Mouse (Mus musculus): ENCODE measurements at regions not wholly inside any gene's neighbourhood (a gene's known extent, or its start where the extent isn't known, plus 50 kb on each side); places are given as distances from the start of the nearest gene placed in this dataset.

GRCm38 (mm10) chr11:84659370-84659937 lies 134.1 kb upstream of the Lhx1 start:
- no peak overlapping the region for H3K9ac ChIP-seq (ENCODE audit: low read length)
- peaks cover 5% of the 10 kb centered on the region; the same call in 1 of the 2 replicates for H3K27me3 ChIP-seq (ENCODE audit: control insufficient read depth, insufficient read depth, low read length)
- no peak overlapping the region for H3K27ac ChIP-seq (ENCODE audit: low read length)
- no peak overlapping the region for H3K4me3 ChIP-seq (ENCODE audit: low read length)
- H3K9me3 ChIP-seq (replicated peaks; ENCODE audit: control insufficient read depth, low read length): no peaks in the 10 kb centered on the region
- no peak overlapping the region for H3K4me2 ChIP-seq (ENCODE audit: low read depth, low read length)
- H3K4me1 ChIP-seq (ENCODE audit: control insufficient read depth, insufficient read depth, low read length): no peaks in the 10 kb centered on the region
- H3K36me3 ChIP-seq (ENCODE audit: control insufficient read depth, insufficient read depth): no peaks in the 10 kb centered on the region
- WGBS: 76% methylated on average over 7 of the region's 7 CpGs
- no peak for ATAC-seq (replicated peaks; ENCODE audit: extremely low read depth, insufficient read depth, low FRiP score)

GRCm38 (mm10) chr11:84653481-84653880 lies 128.1 kb upstream of the Lhx1 start:
- H3K4me1 ChIP-seq (ENCODE audit: control insufficient read depth, insufficient read depth, low read length): no peaks in the 10 kb centered on the region
- H3K36me3 ChIP-seq (ENCODE audit: control insufficient read depth, insufficient read depth): no peaks in the 10 kb centered on the region
- H3K27ac ChIP-seq (ENCODE audit: low read length): no peak overlapping the region
- H3K4me3 ChIP-seq (ENCODE audit: low read length): no peak overlapping the region
- 40% methylated on average over 8 of the region's 8 CpGs for WGBS
- H3K9me3 ChIP-seq (replicated peaks; ENCODE audit: control insufficient read depth, low read length): no peaks in the 10 kb centered on the region
- peaks cover 5% of the 10 kb centered on the region for H3K27me3 ChIP-seq (ENCODE audit: control insufficient read depth, insufficient read depth, low read length)
- no peak overlapping the region for H3K9ac ChIP-seq (ENCODE audit: low read length)
- ATAC-seq (replicated peaks; ENCODE audit: extremely low read depth, insufficient read depth, low FRiP score): no peak
- H3K4me2 ChIP-seq (ENCODE audit: low read depth, low read length): no peak overlapping the region

- H3K9me3 ChIP-seq (replicated peaks; ENCODE audit: control insufficient read depth, low read length): no peaks in the 10 kb centered on the region; the same call in 1 of the 2 replicates
- no peak overlapping the region for H3K4me3 ChIP-seq (ENCODE audit: low read length)
- H3K36me3 ChIP-seq (ENCODE audit: control insufficient read depth, insufficient read depth): no peaks in the 10 kb centered on the region
- WGBS: 88% methylated on average over 5 of the region's 5 CpGs
- no peak overlapping the region for H3K4me2 ChIP-seq (ENCODE audit: low read depth, low read length)
- ATAC-seq (replicated peaks; ENCODE audit: extremely low read depth, insufficient read depth, low FRiP score): no peak
- H3K27ac ChIP-seq (ENCODE audit: low read length): no peak overlapping the region
- no peak overlapping the region for H3K9ac ChIP-seq (ENCODE audit: low read length)
- H3K4me1 ChIP-seq (ENCODE audit: control insufficient read depth, insufficient read depth, low read length): no peaks in the 10 kb centered on the region
- H3K27me3 ChIP-seq (ENCODE audit: control insufficient read depth, insufficient read depth, low read length): peaks cover 14% of the 10 kb centered on the region
These were observed 123.6 kb upstream of the Lhx1 start for GRCm38 (mm10) chr11:84648899-84649298.

GRCm38 (mm10) chr11:84647104-84647503 lies 121.8 kb upstream of the Lhx1 start:
- Histone ChIP-seq H3K9ac (ENCODE audit: low read length) (no peak overlapping the region), H3K4me2 (ENCODE audit: low read depth, low read length) (no peak overlapping the region), H3K4me3 (ENCODE audit: low read length) (no peak overlapping the region), H3K4me1 (ENCODE audit: control insufficient read depth, insufficient read depth, low read length) (no peaks in the 10 kb centered on the region), H3K27ac (ENCODE audit: low read length) (no peak overlapping the region), H3K27me3 (ENCODE audit: control insufficient read depth, insufficient read depth, low read length) (peaks cover 29% of the 10 kb centered on the region), H3K36me3 (ENCODE audit: control insufficient read depth, insufficient read depth) (no peaks in the 10 kb centered on the region), H3K9me3 (replicated peaks; ENCODE audit: control insufficient read depth, low read length) (no peaks in the 10 kb centered on the region; the same call in 1 of the 2 replicates)
- WGBS: 80% methylated on average over 5 of the region's 5 CpGs
- no peak for ATAC-seq (replicated peaks; ENCODE audit: extremely low read depth, insufficient read depth, low FRiP score)

- Histone ChIP-seq H3K4me3 (ENCODE audit: low read length) (peak overlapping the region; percentile 57), H3K4me2 (ENCODE audit: low read depth, low read length) (peak overlapping the region; percentile 85), H3K4me1 (ENCODE audit: control insufficient read depth, insufficient read depth, low read length) (no peaks in the 10 kb centered on the region), H3K36me3 (ENCODE audit: control insufficient read depth, insufficient read depth) (no peaks in the 10 kb centered on the region), H3K27me3 (ENCODE audit: control insufficient read depth, insufficient read depth, low read length) (peaks cover 55% of the 10 kb centered on the region), H3K27ac (ENCODE audit: low read length) (no peak overlapping the region), H3K9me3 (replicated peaks; ENCODE audit: control insufficient read depth, low read length) (no peaks in the 10 kb centered on the region; the same call in 1 of the 2 replicates), H3K9ac (ENCODE audit: low read length) (peak overlapping the region; percentile 74)
- 38% methylated on average over 5 of the region's 5 CpGs for WGBS
- no peak for ATAC-seq (replicated peaks; ENCODE audit: extremely low read depth, insufficient read depth, low FRiP score)
These were observed 117.7 kb upstream of the Lhx1 start for GRCm38 (mm10) chr11:84643107-84643372.

- 2% methylated on average over 67 of the region's 67 CpGs for WGBS
- H3K27me3 ChIP-seq (ENCODE audit: control insufficient read depth, insufficient read depth, low read length): peaks cover 60% of the 10 kb centered on the region
- peak; percentile 63 for ATAC-seq (replicated peaks; ENCODE audit: extremely low read depth, insufficient read depth, low FRiP score)
These were observed 117.2 kb upstream of the Lhx1 start for GRCm38 (mm10) chr11:84642300-84643106.

GRCm38 (mm10) chr11:84641601-84642000 lies 116.3 kb upstream of the Lhx1 start:
- ATAC-seq (replicated peaks; ENCODE audit: extremely low read depth, insufficient read depth, low FRiP score): no peak
- no peak overlapping the region for H3K4me3 ChIP-seq (ENCODE audit: low read length)
- H3K4me2 ChIP-seq (ENCODE audit: low read depth, low read length): peak overlapping the region; percentile 85; the same call in 1 of the 2 replicates
- H3K9ac ChIP-seq (ENCODE audit: low read length): no peak overlapping the region
- peaks cover 62% of the 10 kb centered on the region for H3K27me3 ChIP-seq (ENCODE audit: control insufficient read depth, insufficient read depth, low read length)
- H3K27ac ChIP-seq (ENCODE audit: low read length): no peak overlapping the region
- 27% methylated on average over 5 of the region's 5 CpGs for WGBS
- H3K9me3 ChIP-seq (replicated peaks; ENCODE audit: control insufficient read depth, low read length): no peaks in the 10 kb centered on the region
- H3K4me1 ChIP-seq (ENCODE audit: control insufficient read depth, insufficient read depth, low read length): no peaks in the 10 kb centered on the region
- H3K36me3 ChIP-seq (ENCODE audit: control insufficient read depth, insufficient read depth): no peaks in the 10 kb centered on the region

More at GRCm38 (mm10) chr11:84642300-84643106, 117.2 kb upstream of the Lhx1 start:
- Histone ChIP-seq H3K4me1 (ENCODE audit: control insufficient read depth, insufficient read depth, low read length) (no peaks in the 10 kb centered on the region), H3K36me3 (ENCODE audit: control insufficient read depth, insufficient read depth) (no peaks in the 10 kb centered on the region), H3K27ac (ENCODE audit: low read length) (no peak overlapping the region), H3K9me3 (replicated peaks; ENCODE audit: control insufficient read depth, low read length) (no peaks in the 10 kb centered on the region), H3K9ac (ENCODE audit: low read length) (peak overlapping the region; percentile 74), H3K4me2 (ENCODE audit: low read depth, low read length) (peak overlapping the region; percentile 85), H3K4me3 (ENCODE audit: low read length) (peak overlapping the region; percentile 57)

GRCm38 (mm10) chr11:84638353-84638752 lies 113.0 kb upstream of the Lhx1 start:
- Histone ChIP-seq H3K27me3 (ENCODE audit: control insufficient read depth, insufficient read depth, low read length) (peaks cover 48% of the 10 kb centered on the region), H3K9me3 (replicated peaks; ENCODE audit: control insufficient read depth, low read length) (no peaks in the 10 kb centered on the region), H3K4me3 (ENCODE audit: low read length) (no peak overlapping the region), H3K9ac (ENCODE audit: low read length) (no peak overlapping the region), H3K4me1 (ENCODE audit: control insufficient read depth, insufficient read depth, low read length) (no peaks in the 10 kb centered on the region), H3K4me2 (ENCODE audit: low read depth, low read length) (no peak overlapping the region), H3K36me3 (ENCODE audit: control insufficient read depth, insufficient read depth) (no peaks in the 10 kb centered on the region), H3K27ac (ENCODE audit: low read length) (no peak overlapping the region)
- WGBS: 23% methylated on average over 9 of the region's 9 CpGs
- no peak for ATAC-seq (replicated peaks; ENCODE audit: extremely low read depth, insufficient read depth, low FRiP score)

- Histone ChIP-seq H3K27ac (ENCODE audit: low read length) (no peak overlapping the region), H3K4me1 (ENCODE audit: control insufficient read depth, insufficient read depth, low read length) (no peaks in the 10 kb centered on the region), H3K27me3 (ENCODE audit: control insufficient read depth, insufficient read depth, low read length) (peaks cover 37% of the 10 kb centered on the region), H3K36me3 (ENCODE audit: control insufficient read depth, insufficient read depth) (no peaks in the 10 kb centered on the region), H3K4me3 (ENCODE audit: low read length) (no peak overlapping the region), H3K9me3 (replicated peaks; ENCODE audit: control insufficient read depth, low read length) (no peaks in the 10 kb centered on the region), H3K9ac (ENCODE audit: low read length) (no peak overlapping the region), H3K4me2 (ENCODE audit: low read depth, low read length) (no peak overlapping the region)
- no peak for ATAC-seq (replicated peaks; ENCODE audit: extremely low read depth, insufficient read depth, low FRiP score)
- WGBS: 53% methylated on average over 8 of the region's 8 CpGs
These were observed 111.9 kb upstream of the Lhx1 start for GRCm38 (mm10) chr11:84637268-84637667.

Data from heart, embryonic 16.5 days (tissue).